Mouse (Mus musculus) heart, postnatal 25 days (tissue): ENCODE results near the gene Tmem176b. TPM values are rescaled to one million over a fixed set of nuclear protein-coding genes. Genes with fewer than 3 reads are reported as not detected.

ENCODE experiments used
- DNase-seq: peaks from one replicate; pipeline ENCODE4 v3.0.0; 2022; ENCODE audit warnings: low spot score
- intact Hi-C: fragments of 180-260 bp; cut with DNase I; formaldehyde crosslinking; loops from one replicate; pipeline ENCODE4 v1.15.1; 2025
- total RNA-seq, 2 experiments: library from RNA; stranded (reverse); gene quantifications; 2 replicates each; pipeline ENCODE4 v1.2.3; 2021

Gene Tmem176b
- total RNA-seq, 2 experiments from 2014 or later = 52.5 to 54.8 TPM

DNA sequence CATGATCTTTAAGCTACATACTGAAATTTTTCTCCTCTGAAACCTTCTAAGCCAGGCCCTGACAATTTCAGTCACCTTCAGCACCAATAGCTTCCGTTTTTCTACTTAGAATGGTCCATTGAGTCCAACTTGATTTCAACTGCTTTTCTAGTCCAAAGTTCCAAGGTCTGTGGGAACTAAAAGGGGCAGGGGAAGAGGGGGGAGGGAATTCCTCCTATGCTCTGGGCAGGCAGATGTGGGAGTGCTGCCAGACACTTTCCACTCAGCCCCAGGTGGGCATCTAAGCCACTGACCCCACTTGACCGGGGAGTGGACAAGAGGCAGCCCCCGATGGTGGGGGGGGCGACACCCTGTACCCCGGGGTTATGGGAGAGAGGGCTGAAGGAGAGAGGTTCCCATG is 37.0 kb downstream of the Tmem176b start:
- intact Hi-C loops = no loop called here
- no peak for DNase-seq

GRCm38 (mm10) chr6:48803406-48804051 is 37.8 kb downstream of the Tmem176b start:
- intact Hi-C loops = no loop called here
- DNase-seq = no peak

DNA sequence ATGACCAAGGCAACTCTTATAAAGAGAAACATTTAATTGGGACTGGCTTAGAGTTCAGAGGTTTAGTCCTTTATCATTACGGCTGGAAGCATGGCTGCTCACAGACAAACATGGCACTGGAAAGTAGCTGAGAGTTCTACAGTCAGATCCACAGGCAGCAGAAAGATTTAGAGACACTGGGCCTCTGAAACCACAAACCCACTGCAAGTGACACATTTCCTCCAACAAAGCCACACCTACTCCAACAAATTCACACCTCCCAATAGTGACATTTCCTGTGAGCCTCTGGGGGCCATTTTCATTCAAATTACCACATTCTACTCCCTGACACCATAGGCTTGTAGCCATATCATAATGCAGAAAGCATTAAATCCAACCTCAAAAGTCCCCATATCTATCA is 39.4 kb downstream of the Tmem176b start:
- intact Hi-C loops = no loop called here
- no peak for DNase-seq

DNA sequence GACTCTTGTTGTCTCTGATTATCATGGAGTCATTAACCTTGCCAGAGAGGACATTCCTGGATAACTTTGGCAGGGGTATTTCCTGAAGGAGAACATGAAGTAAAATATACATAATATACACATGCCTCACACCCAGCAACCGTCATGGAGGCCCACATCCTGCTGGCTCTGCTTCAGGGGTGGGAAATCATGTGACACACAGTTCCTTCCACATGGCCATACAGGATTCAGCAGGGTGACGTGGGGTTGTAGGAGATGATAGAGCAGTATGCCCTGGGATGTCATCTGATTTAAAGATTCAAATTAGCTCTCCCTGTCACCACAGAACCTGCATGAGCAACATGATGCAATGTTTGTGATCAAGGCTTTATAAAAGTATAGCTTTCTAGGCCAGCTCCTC is 53.4 kb downstream of the Tmem176b start:
- intact Hi-C loops = no loop called here
- DNase-seq = no peak

DNA sequence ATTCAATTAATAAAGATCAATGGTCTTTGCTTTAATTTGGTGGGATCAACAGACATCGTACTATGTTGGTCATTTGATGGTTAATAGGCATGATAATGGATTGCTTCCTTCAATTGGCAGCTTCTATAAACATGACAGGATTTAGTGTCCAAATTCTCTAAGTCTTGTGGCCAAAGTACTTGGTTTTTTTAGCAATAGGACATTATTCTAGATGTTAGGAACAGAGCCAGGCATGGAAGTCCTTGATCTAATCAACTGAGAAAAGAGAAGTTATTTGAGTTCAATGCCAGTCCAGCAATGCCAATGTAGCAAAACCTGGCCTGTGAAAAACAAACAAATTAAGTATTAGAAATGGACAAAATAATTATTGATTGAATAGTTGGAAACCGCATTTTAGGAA is 55.7 kb downstream of the Tmem176b start:
- DNase-seq = no peak
- intact Hi-C loops = no loop called here

DNA sequence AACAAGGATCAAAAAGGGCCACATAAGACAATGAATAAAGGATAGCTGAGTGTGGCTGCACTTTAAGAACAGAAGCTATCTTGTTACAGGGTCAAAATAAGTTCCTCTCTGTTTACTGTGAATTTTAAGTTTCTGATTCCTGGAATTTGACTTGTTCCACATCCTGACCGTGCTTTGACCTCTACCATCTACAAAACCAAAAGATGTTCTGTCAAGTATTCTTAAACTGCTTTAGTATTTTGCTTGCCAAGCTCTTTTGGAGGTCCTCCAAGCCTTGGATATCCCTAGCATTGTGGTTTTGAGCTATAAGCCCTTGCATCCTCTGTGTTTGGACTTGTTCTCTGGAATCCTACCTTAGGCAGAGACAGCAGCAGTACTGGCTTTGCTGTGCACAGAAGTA is 56.1 kb downstream of the Tmem176b start:
- no peak for DNase-seq
- intact Hi-C loops = no loop called here

DNA sequence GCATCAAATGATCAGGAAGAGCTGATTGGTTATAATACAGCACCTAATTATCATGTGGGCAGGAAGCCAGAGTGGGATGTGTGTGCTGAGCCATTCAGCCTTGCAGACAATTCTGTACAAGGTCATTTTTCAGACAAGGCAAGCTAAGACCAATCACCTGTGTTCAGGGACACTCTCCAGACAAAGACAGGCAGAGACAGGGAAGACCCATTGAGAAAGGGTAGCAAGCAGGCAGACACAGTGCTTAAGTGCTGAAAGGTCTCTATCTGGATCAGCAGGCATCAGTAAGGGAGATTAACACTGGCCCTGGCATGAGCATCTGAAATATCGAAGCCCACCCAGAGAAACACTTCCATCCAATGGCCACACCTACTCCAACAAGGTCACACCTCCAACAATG is 56.9 kb downstream of the Tmem176b start:
- DNase-seq = no peak
- intact Hi-C loops = no loop called here

Other genes with a start within 250 kb of the Tmem176b start
- gene Repin1, start 247.6 kb downstream of the Tmem176b start, total RNA-seq = 10 to 100 TPM; 31.0 to 31.8 TPM
- 1 to 10 TPM; 1.0 to 2.2 TPM for gene Gm44965, start 247.6 kb downstream of the Tmem176b start, total RNA-seq
- gene Zfp775, start 239.4 kb downstream of the Tmem176b start, total RNA-seq = 10 to 100 TPM; 10.9 to 11.2 TPM
- under 1 TPM; 0.14 to 0.23 TPM for gene AI854703, start 214.7 kb downstream of the Tmem176b start, total RNA-seq
- 1 to 10 TPM; 7.8 to 8.0 TPM for gene Gimap8, start 194.3 kb downstream of the Tmem176b start, total RNA-seq
- gene Gimap9, start 165.4 kb downstream of the Tmem176b start, total RNA-seq = 1 to 10 TPM; 3.1 to 4.9 TPM
- 10 to 100 TPM; 29.0 to 30.8 TPM for gene Gimap4, start 156.9 kb downstream of the Tmem176b start, total RNA-seq
- 10 to 100 TPM; 38.5 to 41.6 TPM for gene Gimap6, start 133.3 kb downstream of the Tmem176b start, total RNA-seq
- gene Gm28053, start 122.9 kb downstream of the Tmem176b start, total RNA-seq = 1 to 10 TPM; 1.8 to 5.3 TPM
- under 1 TPM in 1 of 2 experiments, not detected in 1; 0.39 TPM for gene Gimap7, start 122.9 kb downstream of the Tmem176b start, total RNA-seq
- 1 to 10 TPM; 8.5 to 9.8 TPM for gene Gimap1, start 102.4 kb downstream of the Tmem176b start, total RNA-seq
- gene Gimap5, start 95.3 kb downstream of the Tmem176b start, total RNA-seq = 1 to 10 TPM; 6.1 to 6.8 TPM
- gene Gimap3, start 70.6 kb downstream of the Tmem176b start, total RNA-seq = under 1 TPM; 0.50 to 0.88 TPM
- gene Tmem176a, start 577 bp downstream of the Tmem176b start, total RNA-seq = 10 to 100 TPM; 16.6 to 20.0 TPM
- not detected for gene Aoc1, start 31.4 kb upstream of the Tmem176b start, total RNA-seq
- not detected for gene 1600015I10Rik, start 88.4 kb upstream of the Tmem176b start, total RNA-seq
- gene Doxl2, start 133.5 kb upstream of the Tmem176b start, total RNA-seq = not detected
- not detected for gene Svs1, start 145.4 kb upstream of the Tmem176b start, total RNA-seq
- gene Gpnmb, start 195.1 kb upstream of the Tmem176b start, total RNA-seq = under 1 TPM; 0.53 to 0.70 TPM
- gene Malsu1, start 232.3 kb upstream of the Tmem176b start, total RNA-seq = 10 to 100 TPM; 35.4 to 36.3 TPM